Mouse (Mus musculus) thymus, postnatal 25 days (tissue): Measurements from ENCODE around the gene Gal.

Experiments used
- DNase-seq: peaks from one replicate; pipeline ENCODE4 v3.0.0; 2022

The Gal gene

DNA sequence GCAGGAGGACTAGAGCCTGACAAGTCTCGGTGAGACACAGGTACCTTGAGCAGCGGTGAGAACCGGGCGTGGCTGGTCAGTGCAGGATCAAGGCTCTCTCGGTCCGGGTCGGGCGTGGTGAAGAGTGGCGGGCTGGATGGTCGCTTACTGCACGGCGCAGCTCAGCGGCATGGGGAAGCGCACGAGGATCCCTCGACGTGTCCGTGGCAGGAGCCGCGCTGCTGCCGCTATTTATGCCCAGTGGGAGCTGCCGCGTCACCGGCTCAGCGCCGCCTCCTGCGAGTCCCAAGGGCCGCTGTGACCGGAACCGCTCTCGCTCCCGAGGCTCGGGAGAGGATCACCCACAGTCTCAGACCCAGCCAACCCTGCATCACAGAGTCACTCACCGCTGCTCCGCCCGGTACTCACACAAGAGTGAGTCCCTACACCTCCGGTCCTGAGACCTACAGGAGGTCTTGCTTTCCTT lies at the start of gene Gal:
Gal (minus strand) TSS at position 277 of the 466 bp plus-strand sequence.
- DNase-seq, result no peak

DNA sequence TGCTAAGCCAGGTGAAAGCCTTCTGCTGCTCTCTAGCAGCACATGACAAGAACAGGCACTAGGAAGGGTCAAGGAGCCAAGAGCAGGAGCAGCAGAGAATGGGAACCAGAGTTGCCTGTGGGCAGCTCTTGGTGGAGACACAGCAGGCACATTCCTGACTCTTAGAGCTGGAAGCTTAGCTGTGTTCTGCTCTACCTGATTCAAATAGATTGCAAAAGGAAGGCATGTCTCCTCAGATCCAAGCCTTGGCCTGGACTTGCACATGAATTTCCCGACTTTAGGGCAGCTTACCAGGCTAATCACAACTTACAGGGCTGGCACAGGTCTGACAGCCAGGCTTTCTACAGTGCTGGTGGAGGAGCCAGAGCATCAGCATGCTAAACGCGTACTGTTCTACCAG lies 45.6 kb upstream of the Gal start:
- no peak for DNase-seq

DNA sequence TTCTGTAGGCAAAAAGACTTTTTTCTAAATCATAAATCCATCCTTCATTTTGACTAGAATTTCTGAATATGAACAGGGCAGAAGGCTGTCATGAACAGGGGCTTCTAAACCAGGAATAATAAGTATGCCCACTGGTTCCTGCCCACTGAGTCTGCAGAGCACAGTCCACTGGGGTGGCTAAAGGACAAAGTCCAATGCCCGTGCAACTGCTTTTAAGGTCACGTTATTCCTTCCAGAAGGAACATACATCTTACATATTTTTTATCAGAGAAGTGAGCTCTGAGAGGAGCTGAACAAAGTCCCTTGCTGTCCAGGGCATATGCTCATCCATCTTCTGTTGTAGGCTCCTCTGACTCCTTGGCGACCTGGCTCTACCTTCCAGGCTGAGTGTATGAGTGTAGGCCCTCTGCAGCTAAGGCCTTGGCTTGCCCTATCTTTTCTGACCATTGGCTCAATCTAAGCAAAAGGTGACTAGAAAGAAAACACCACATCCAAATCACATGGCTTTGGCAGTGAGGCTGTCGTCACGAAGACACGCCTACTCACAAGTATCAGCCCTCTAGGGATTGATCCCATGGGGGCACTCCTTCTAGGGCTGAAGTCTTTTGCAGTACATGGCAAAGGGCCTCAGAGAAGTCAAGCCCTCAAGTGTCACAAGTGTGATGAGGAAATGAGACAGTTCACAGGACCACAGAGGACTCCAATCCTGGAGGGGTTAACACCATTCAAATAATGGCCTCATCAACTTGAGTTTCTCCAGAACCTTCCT lies 44.2 kb upstream of the Gal start:
- DNase-seq, result no peak

DNA sequence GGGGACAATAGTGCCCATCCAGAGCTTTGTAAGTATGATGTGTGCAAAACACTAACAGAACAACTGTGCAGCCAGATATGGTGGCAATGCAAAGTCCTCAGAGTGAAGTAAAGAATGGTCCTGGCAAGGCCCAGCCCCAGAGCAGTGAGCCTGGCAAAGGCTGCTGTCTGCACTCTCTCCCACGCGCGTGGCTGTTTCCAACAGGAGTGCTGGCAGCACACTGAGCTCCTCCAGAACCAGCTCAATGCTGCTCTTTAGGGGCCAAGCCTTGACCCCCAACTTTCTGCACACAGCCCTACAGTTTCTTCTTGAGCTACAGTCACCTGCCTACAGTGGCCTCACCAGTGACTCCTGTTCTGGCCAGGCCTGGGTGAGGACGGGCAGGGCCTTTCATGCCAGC lies 43.4 kb upstream of the Gal start:
- DNase-seq, result no peak

DNA sequence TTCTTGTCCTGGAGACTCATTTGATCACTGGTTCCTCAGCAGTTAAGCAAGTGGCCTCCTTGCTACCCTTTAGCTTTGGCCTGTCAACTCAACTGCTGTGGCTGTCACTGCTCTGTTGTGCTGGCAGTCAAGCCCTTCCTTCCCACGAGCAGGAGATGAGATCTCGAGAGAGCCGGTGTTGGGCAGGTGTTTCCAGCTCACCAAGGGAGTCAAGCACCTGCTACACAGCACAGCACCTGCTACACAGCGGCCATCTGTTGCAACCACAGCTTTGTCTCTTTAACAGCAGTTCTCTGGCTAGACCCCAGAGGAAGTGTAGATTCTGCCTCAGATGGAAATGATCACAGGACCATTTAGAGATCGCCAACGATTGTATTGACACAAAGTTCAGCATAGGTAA lies 37.3 kb upstream of the Gal start:
- peak; percentile 83 for DNase-seq

DNA sequence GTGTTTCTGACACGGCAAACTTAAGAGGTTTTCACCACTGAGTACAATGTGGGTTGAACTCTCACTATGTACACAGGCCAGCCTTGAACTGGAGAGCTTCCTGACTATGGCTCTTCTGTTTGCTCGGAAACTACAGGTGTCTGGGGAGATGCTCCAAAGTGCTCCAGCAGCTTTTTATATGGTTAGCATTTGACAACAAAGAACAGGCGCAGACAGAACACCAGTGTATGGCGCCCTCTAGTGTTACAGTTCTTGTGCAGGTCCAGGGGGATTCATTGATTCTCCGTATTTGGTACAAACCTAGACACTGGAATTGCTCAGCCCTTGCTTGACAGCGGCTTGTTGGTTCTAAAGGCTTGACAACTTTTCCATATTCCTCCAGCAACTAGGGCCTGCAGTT lies 36.8 kb upstream of the Gal start:
- DNase-seq, result peak; percentile 62

DNA sequence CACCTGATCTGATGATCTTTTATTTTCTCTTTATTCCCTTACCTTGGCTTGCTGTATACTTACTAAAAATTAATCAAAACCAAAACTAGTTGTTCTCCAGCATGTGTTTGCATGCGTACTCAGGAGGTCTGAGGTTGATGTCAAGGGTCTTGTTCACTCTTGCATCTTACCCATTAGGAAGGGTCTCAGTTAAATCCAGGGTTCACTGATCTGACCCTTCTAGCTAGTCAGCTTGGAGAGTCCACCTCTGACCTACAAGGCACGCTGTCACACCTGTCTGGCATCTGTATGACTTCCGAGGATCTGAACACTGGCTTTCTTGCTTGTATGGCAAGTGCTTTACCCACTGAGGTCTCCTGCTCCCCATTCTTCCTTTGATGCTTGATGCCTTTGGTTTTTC lies 36.4 kb upstream of the Gal start:
- no peak for DNase-seq

DNA sequence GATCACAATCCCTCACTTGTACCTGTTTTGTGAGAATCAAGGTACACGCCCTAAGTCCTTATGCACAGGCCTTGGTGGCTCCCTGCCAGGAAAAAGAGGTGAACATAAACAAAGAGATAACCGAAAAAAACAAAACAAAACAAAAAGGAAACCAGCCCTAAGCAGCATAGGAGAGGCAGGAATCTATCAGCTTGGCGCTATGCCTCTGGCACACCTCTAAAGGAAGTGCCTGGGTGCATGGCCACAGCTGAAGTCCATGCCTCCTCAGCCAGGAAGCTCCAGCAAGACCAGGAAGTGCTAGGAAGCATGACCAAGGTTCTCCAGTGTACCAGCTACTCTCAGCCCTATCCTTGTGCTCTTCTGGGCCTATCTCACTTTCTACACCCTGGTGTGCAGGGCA lies 34.9 kb upstream of the Gal start:
- DNase-seq, result no peak

DNA sequence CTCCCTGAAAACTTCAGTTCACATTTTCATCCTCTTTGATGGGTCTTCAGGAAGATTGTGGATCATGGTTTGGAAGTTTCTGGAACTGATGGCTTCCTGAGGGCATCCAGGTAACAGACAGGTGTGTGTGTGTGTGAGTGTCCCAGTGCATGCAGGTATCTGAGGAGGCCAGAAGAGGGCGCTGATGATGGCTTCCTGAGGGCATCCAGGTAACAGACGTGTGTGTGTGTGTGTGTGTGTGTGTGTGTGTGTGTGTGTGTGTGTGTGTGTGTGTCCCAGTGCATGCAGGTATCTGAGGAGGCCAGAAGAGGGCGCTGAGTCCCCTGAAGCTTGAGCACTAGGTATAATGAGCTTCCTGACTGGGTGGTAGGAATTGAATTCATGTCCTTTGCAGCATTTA lies 33.0 kb upstream of the Gal start:
- no peak for DNase-seq

DNA sequence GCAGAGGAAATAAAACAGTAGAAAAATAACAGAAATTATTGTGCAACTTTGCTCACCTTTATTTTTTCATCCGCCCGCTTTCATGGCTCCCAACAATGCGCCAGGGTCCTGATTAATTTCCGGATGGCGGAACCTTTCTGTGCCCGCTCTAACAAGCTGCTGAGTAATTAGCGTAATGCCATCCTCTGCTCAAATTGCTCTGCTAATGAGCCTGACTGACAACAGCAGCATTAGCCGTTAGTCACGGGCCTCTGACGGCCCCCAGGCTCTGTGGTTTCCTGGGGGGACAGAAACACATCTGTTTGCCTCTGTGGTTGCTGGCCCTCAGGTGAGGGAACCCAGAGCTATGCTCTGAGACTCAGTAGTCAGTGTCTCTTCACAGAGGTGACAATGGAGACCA lies 26.7 kb upstream of the Gal start:
- DNase-seq, result peak; percentile 20

DNA sequence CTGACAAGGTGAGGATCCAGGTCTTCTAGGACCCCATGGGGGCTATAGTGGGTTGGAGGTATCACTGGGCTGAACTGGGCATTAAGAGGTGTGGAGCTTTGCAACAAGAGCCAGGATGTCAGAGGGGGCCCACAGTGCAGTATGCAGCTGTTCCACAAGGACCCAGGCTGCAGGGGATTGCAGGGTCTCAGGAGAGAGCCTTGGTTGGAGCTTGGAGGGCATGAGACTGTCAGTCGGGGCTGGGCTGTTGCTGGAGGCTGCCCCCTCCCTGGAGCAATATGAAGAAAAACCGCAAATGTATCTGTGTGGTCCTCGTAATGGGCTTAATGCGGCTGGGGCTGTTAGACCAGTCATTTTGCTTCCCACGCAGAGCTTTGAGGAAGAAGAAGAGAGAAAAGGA lies 26.3 kb upstream of the Gal start:
- DNase-seq, result peak; percentile 26

DNA sequence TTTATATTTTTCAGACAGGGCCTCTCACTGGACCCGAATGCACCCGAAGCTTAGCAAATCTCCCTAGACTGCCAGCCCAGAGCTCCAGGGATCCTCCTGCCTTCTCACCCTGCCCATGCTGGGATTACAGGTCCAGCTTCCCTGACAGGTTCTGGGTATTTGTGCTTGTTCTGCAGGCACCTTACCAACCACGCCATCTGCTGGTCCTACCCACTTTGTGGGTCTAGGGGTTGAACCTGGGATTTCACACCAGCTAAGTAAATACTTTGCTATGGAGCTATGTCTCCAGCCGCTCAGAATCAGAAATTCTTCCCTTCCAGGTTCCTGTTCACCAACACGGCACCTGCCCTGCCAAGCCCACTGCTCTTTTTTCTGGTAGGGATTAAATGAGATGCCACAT lies 23.6 kb upstream of the Gal start:
- peak; percentile 22 for DNase-seq

DNA sequence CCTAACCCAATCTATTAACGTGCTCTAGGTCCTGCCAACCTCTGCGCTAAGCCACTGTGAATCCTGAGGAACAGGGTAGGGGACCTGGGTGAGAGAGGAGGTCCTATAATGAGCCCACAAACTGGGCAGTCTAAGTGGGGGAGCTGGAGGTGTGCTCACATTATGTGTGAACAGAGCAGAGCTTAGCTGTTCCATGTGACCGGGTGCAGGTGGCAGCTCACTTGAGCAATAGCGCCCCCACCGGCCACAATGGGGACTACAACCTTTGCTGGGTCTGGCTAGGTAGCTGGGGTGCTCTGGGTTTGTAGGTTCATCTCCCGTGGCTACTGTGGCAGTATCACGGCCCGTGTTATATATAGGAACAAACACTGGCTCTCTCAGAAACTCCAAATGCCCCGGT lies 22.5 kb upstream of the Gal start:
- DNase-seq, result peak; percentile 63

DNA sequence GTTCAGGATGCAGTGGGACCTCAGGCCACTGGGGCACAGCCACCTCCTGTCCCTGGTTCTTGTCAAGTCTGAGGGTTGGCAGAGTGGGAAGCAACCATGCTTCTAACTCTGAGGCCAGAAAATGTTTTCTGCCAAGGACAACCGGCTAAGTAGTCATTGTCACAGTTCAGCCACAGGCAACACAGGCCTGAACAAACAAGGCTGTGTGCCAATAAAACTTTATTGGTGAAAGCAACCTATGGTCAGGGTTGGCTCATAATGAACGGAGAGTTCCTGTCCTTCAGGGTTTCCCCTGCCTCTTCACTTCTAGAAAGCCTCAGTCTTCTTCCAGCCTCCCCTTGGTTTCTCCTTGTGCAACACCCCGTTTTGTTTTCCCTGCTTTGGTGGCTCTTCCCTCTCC lies 21.5 kb upstream of the Gal start:
- no peak for DNase-seq

DNA sequence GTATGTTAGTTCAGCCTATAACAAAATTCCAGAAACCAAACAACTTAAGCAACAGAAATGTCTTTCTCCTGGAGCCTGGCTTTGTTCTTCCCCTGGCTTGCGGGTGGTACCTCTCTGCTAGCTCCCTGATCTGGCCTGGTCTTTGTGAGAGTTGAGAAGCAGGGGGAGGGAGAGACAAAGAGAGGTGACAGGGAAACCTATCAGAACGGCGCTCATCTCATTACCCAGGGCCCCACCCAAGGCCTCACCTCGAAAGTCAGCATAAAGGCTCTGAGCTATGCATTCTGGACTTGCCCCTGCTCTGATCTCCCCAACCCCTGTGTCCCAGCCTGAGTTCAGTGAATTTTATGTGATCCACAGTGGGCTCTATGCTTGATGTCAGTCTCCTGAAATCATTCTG lies 20.3 kb upstream of the Gal start:
- DNase-seq, result no peak

DNA sequence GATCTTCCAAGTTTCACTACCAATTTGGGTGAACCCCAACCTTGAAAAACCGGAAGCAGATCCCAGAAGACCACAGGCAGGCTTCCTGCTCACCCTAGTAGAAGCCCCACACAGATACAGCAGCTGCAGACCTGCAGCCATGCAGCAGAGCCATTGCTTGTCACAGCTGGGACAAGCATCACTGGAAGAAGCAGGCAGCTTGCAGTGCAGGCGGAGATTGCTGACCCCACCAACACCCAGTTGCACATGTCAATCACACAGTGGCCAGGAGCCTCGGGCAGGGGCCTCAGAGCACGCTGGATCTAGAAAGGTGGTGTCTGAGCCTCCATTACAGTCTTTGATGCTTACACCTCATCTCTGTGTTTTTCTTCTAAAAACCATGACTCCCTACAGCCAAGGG lies 19.8 kb upstream of the Gal start:
- no peak for DNase-seq

DNA sequence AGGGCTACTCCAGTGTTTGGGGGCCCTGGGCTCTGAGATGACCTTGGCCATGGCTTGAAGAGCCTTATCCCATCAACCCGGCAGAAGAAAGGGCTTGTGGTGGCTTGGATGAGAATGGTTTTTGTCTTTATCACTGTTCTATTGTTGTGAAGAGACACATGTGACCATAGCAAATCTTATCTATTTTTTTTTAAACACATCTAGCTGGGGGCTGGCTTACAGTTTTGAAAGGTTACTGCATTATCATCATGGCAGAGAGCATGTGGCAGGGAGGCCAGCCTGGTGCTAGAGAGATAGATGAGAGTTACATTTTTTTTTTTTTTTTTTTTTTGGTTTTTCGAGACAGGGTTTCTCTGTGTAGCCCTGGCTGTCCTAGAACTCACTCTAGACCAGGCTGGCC lies 17.6 kb upstream of the Gal start:
- DNase-seq, result no peak

DNA sequence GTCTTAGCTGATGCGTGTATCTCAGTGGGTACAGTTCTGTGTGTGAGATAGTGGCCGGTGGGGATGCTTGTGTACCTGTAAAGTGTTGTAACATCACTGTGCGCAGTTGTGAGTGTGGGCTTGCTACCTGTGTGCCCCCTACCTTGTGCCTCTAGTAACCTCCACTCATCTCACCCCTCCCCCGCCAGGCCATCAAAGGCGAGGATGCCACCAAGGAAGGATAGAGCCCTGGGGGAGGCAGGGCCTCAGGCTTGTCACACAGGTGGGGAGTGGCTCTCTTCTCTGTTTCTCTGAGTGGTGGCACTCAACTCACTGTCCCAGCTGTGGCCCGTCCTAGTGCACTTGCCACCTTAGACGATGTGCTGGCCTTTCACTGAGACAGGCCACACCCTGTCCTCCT lies 16.7 kb upstream of the Gal start:
- peak; percentile 41 for DNase-seq

DNA sequence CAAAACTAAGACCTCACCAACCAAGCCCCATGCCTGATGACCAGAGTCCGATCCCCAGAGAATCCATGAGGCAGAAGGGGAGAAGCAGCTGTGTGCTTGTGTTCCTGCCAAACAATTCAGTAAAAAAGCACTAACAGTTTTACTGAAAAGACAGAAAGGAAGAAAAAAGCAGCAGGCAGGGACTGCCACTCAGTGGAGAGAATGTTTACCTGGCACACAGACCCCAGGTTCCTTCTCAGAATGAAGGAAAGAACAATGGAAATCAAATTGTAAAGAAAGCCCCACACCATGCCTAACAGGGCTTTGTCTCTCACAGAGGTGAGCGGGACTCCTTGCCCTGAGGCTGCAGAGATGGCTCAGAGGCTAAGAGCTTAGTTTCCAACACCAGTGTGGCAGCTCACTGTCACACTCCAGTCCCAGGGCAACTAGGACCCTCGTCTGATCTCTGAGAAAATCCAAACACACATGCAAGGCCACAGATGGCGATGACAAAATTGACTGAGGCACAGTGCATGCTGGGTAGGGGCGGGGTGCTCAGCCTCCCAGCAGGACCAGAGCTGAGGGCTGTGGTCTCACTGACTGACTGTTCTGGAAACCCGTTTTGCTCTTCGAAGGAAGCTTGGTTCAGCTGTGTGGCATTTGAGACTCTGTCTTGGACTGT lies 14.9 kb upstream of the Gal start:
- no peak for DNase-seq

DNA sequence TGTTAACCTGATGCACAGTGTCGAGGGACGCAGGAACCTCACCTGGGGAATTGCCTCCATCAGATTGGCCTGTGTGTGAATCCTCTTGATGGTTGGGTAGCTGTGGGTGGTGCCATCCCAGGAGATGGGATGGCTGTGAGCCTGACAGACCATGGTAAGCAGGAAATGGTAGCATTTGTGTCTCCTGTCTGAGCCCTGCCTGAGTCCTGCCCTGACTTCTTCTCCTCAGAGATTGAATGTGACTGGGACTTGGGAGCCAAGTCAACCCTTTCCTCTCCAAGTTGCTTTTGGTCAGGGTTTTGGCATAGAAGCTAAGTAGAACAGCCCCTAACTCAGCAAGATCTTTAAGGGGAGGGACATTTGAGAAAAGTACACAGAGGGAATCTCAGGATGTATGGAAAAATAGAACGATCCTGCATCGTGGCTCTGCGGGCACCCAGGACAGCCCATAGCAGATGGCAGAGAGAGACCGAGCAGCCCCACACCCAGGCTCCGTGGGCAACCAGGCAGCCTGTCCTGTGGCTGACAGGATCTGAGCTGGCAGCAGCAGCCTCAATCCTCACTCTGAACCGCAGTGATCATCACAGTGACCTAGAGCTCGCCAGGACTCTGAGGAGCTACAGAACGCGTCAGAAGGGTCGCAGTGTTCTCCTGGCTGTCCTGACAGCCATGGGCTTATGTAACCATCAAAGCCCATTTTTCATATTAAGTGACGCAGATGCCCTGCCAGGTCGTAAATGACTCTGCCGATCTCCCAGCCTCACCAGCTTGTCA lies 13.9 kb upstream of the Gal start:
- DNase-seq, result no peak

DNA sequence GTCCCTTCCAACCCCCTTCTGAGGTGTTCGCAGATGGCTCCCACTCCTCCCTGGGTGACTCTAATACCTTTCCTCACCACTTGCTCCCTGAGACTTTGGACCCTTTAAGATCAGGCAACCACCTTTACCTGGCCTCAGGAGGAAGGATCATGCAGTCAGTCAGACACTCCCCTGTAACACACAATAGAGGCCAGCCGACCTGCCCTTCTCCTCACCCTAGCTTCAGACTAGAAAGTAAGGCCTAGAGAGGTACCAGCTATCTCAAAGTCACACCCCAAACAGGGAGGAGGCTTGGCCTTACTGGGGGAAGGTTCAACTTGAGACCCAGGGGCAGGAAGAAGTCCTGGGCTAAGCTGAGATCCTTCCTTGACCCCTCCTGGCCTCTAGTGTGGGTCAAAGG lies 9.9 kb upstream of the Gal start:
- no peak for DNase-seq

DNA sequence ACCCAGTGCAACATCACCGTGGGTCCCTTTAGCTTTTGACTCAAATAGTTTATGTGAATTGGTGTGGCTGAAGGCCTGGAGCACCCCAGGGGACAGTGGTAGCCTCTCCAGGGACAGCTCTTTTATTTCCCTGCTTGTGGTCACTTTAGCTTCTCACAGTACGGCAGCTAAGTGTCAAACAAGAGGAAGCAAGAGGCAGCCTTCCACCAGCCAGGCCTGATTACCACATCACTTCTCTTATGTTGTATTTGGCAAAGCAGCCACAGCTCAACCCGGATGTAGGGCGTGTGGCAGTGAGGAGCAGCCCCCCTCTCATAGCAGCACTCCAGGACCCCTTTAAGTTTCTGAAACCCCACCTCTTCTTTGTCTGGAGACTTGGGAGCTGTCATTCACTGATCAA lies 8.6 kb upstream of the Gal start:
- no peak for DNase-seq

DNA sequence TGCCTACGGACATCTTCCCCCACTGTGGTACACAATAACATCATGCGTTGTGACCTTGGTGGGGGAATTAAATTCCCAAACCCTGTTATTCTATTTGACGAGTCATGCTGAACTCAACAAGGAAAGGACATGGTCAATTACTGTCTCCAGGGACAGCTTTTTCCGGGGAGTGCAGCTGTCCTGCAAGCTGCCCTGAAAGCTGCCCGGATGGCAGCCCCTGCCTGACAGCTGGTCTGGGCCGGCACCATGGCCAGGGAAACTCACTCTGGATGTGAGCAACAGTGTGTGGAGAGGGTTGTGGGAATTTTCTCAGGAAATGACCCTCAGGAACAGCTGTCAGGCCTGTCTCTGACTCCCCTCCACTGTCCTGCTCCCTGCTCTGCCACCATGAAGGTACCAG lies 8.1 kb upstream of the Gal start:
- DNase-seq, result no peak

DNA sequence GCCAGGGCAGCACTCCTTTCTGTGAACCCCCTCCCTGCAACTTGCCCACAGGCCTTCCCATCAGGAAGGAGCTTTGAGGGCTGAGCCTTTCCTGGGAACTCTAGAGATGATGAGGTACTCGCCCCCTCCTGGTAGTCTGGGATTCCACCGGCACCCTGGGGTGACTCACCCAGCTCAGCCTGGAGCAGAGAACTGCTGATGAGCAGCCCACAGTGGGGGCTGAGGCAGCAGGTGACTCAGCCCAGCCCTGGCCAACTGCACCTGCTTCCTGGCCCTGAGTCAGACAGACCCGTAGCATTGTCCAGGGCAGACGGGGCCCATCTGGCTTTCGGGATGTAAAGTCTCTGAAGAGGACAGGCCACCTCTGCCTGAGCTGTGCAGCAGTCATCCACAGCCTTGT lies 4.9 kb upstream of the Gal start:
- no peak for DNase-seq
